ENCODE assay signal across 11 mouse cellular contexts in the genomic region with DNA sequence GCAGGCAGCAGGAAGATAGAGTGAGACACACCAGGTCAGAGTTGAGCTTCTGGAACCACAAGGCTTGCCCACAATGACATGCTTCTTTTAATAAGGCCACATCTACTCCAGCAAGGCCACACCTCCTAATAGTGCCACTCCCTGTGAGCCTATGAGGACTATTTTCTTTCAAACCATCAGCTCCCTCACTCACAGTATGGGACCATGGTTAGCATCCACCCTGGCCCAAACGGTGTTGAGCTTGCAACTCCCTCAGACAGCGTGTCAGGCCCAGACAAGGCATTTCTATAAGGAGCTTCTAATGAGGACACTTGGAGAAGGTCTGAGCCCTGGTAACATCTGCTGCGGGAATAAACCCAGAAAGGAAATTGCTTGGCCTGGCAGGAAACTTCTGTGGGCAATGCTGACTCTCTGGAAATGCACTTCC.
DNase-seq lines count a peak whose midpoint lies in the region; ATAC-seq lines count a peak whose summit lies in the region.
"Had no signal": no experiment of that assay in that cellular context is flagged by ENCODE, and none has a peak within 500 bp of the region (broad histone marks: within the 10 kb centered on the region; RNA-seq: fewer than 3 reads in every experiment).

No protein-coding gene starts in this region.

- WGBS in heart, embryonic 12.5 days = 67% methylated on average over 3 of the region's 3 CpGs
- 2% methylated on average over 3 of the region's 3 CpGs for WGBS in macrophage (ENCODE audit: missing documents)
- 86% methylated on average over 3 of the region's 3 CpGs for WGBS in midbrain, embryonic 11.5 days

- no peaks in the 10 kb centered on the region for H3K36me3 ChIP-seq in heart, embryonic 12.5 days
- no peaks in the 10 kb centered on the region for H3K36me3 ChIP-seq in macrophage (ENCODE audit: inconsistent target)
- H3K36me3 ChIP-seq in midbrain, embryonic 11.5 days (ENCODE audit: control insufficient read depth, insufficient read depth, low read length) = no peaks in the 10 kb centered on the region
- H3K36me3 ChIP-seq: forebrain, embryonic 10.5 days had no signal

- H3K27me3 ChIP-seq in heart, embryonic 12.5 days (replicated peaks) = no peaks in the 10 kb centered on the region
- no peaks in the 10 kb centered on the region for H3K27me3 ChIP-seq in midbrain, embryonic 11.5 days (ENCODE audit: control insufficient read depth, insufficient read depth, low read length)

- no peak overlapping the region for H3K4me3 ChIP-seq in heart, embryonic 12.5 days
- no peak overlapping the region for H3K4me3 ChIP-seq in brown adipose tissue, adult 24 weeks (ENCODE audit: insufficient read depth, low read depth, low read length)
- H3K4me3 ChIP-seq in macrophage (ENCODE audit: inconsistent target) = no peak overlapping the region
- H3K4me3 ChIP-seq in midbrain, embryonic 11.5 days (ENCODE audit: low read depth, low read length) = no peak overlapping the region
- H3K4me3 ChIP-seq: forebrain, embryonic 10.5 days had no signal

- no peaks in the 10 kb centered on the region for H3K4me1 ChIP-seq in heart, embryonic 12.5 days (replicated peaks)
- H3K4me1 ChIP-seq in brown adipose tissue, adult 24 weeks (ENCODE audit: control insufficient read depth, insufficient read depth, insufficient read length, low read length) = no peaks in the 10 kb centered on the region
- H3K4me1 ChIP-seq in midbrain, embryonic 11.5 days (ENCODE audit: control insufficient read depth, insufficient read depth, low read length) = no peaks in the 10 kb centered on the region
- H3K4me1 ChIP-seq: forebrain, embryonic 10.5 days had no signal

- no peak for ATAC-seq in heart, embryonic 12.5 days (ENCODE audit: insufficient number of reproducible peaks, low FRiP score)
- ATAC-seq in midbrain, embryonic 11.5 days (ENCODE audit: low FRiP score) = no peak

- H3K27ac ChIP-seq in heart, embryonic 12.5 days (ENCODE audit: poor library complexity, severe bottlenecking) = no peak overlapping the region
- H3K27ac ChIP-seq in brown adipose tissue, adult 24 weeks (replicated peaks; ENCODE audit: low read depth, low read length) = peak overlapping the region; percentile 58; the same call in 1 of the 2 replicates
- H3K27ac ChIP-seq in macrophage = peak overlapping the region; percentile 83
- no peak overlapping the region for H3K27ac ChIP-seq in midbrain, embryonic 11.5 days (ENCODE audit: low read depth, low read length)
- H3K27ac ChIP-seq: forebrain, embryonic 10.5 days had no signal

- intact Hi-C loops in left cerebral cortex, postnatal 10 days (cut with DNase I) = no loop called here
- intact Hi-C loops in left cerebral cortex, postnatal 4 days (cut with DNase I) = no loop called here

- H3K9me3 ChIP-seq in heart, embryonic 12.5 days (replicated peaks) = peaks cover 5% of the 10 kb centered on the region; the same call in 1 of the 2 replicates
- H3K9me3 ChIP-seq in midbrain, embryonic 11.5 days (ENCODE audit: control insufficient read depth, low read length) = no peaks in the 10 kb centered on the region
- H3K9me3 ChIP-seq: forebrain, embryonic 10.5 days had no signal

- peak; percentile 97 for DNase-seq in heart, adult 11 months
- DNase-seq in left cerebral cortex, postnatal 10 days (ENCODE audit: extremely low spot score in 1 of 2, low spot score in 2 of 2) = peak; percentile 26 to 35
- no peak for DNase-seq in left cerebral cortex, postnatal 4 days
- DNase-seq in midbrain, embryonic 11.5 days (ENCODE audit: low spot score, missing footprints) = no peak
- no peak for DNase-seq in cerebellum, adult 18-20 months
- DNase-seq: kidney, postnatal 10 days; midbrain, embryonic 14.5 days had no signal

- no peak overlapping the region for H3K4me2 ChIP-seq in heart, embryonic 12.5 days
- no peak overlapping the region for H3K4me2 ChIP-seq in midbrain, embryonic 11.5 days

- no peak overlapping the region for H3K9ac ChIP-seq in heart, embryonic 12.5 days
- H3K9ac ChIP-seq in midbrain, embryonic 11.5 days (ENCODE audit: low read length) = no peak overlapping the region

- H3K79me2 ChIP-seq in macrophage (ENCODE audit: inconsistent target) = no peaks in the 10 kb centered on the region

Comparison
In these comparisons a context has a peak if more than half of its experiments do, and no peak if none do; other contexts are left out.
1. DNase-seq: peak in heart, adult 11 months (single experiment) and left cerebral cortex, postnatal 10 days (2 of 2); none in left cerebral cortex, postnatal 4 days (single experiment), midbrain, embryonic 11.5 days (single experiment) and cerebellum, adult 18-20 months (0 of 2).
2. H3K27ac ChIP-seq: peak in brown adipose tissue, adult 24 weeks (single experiment) and macrophage (single experiment); none in heart, embryonic 12.5 days (single experiment) and midbrain, embryonic 11.5 days (single experiment).